Mouse (Mus musculus) hematopoietic multipotent progenitor cell, adult 10-12 weeks (in vitro differentiated cells): ENCODE measurements around the gene Aldh1l1. TPM values are rescaled to one million over a fixed set of nuclear protein-coding genes. Genes with fewer than 3 reads are reported as not detected.

Source experiments
- polyA plus RNA-seq: library from polyadenylated mRNA; stranded (reverse); fragments of >175 nt; gene quantifications from 2 replicates; pipeline ENCODE4 v1.2.3, GENCODE M21; 2012; ENCODE audit warnings: low replicate concordance

Gene Aldh1l1
- polyA plus RNA-seq, result 1.0 and 1.7 TPM in 2 replicates

GRCm38 (mm10) chr6:90486176-90486921, at the start of gene Aldh1l1:
TSS of gene Aldh1l1 (plus strand) at chr6:90486427.

GRCm38 (mm10) chr6:90462181-90462706, 24.0 kb upstream of the Aldh1l1 start, which contains the start of gene Klf15:
TSS of gene Klf15 (plus strand) at chr6:90462576.

GRCm38 (mm10) chr6:90604533-90605297, 118.5 kb downstream of the Aldh1l1 start, which contains the start of gene Slc41a3:
TSS of gene Slc41a3 (plus strand) at chr6:90604725.

Other genes starting within 250 kb of the Aldh1l1 start
- not detected in 2 replicates for gene Vmn1r54, start 240.1 kb upstream of the Aldh1l1 start, polyA plus RNA-seq
- gene BC048671, start 185.2 kb upstream of the Aldh1l1 start, polyA plus RNA-seq, result not detected in 2 replicates
- 0.52 and 1.9 TPM in 2 replicates for gene Chst13, start 161.2 kb upstream of the Aldh1l1 start, polyA plus RNA-seq
- not detected in 2 replicates for gene Uroc1, start 153.1 kb upstream of the Aldh1l1 start, polyA plus RNA-seq
- 26.9 and 48.6 TPM in 2 replicates for gene Zxdc, start 116.9 kb upstream of the Aldh1l1 start, polyA plus RNA-seq
- not detected in 2 replicates for gene Cfap100, start 57.6 kb upstream of the Aldh1l1 start, polyA plus RNA-seq
- gene Klf15, start 23.9 kb upstream of the Aldh1l1 start, polyA plus RNA-seq, result 1.8 and 2.2 TPM in 2 replicates
- 7.0 and 11.0 TPM in 2 replicates for gene Slc41a3, start 118.3 kb downstream of the Aldh1l1 start, polyA plus RNA-seq